Mouse (Mus musculus) embryo, embryonic 9.5 days (tissue): ENCODE measurements at regions not wholly inside any gene's neighbourhood (a gene's known extent, or its start where the extent isn't known, plus 50 kb on each side); places are given as distances from the start of the nearest gene placed in this dataset.
A peak's percentile ranks its signal among the peaks of the same experiment; 100 is the strongest.

ENCODE experiments used
- DNase-seq: peaks from one replicate; pipeline ENCODE4 v3.0.0-alpha.2; 2017; ENCODE audit errors: extremely low spot score

DNA sequence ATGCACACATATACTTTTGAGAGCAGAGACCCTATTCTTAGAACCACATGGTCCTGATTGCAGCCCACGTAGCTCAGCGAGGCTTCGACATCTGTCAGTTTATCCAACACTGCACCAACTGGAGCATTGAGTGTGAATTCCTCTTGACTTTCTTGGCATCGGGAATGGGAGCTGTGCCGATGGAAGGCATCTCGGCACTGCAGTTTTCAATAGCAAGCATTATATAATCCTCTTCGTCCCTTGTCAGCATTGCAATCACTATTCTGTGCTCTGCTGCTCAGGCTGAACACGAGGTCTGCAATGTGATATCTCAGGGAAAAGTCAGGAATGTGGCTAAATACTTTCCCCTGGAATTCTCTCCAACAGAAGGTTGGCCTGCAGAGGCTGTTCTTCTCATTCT is 224.6 kb downstream of the Lnpk start:
- DNase-seq: no peak

GRCm38 (mm10) chr2:74349809-74350208 is 229.4 kb downstream of the Lnpk start:
- DNase-seq: no peak

- DNase-seq: no peak
These were observed 272.9 kb downstream of the Lnpk start for GRCm38 (mm10) chr2:74306301-74306700.

DNA sequence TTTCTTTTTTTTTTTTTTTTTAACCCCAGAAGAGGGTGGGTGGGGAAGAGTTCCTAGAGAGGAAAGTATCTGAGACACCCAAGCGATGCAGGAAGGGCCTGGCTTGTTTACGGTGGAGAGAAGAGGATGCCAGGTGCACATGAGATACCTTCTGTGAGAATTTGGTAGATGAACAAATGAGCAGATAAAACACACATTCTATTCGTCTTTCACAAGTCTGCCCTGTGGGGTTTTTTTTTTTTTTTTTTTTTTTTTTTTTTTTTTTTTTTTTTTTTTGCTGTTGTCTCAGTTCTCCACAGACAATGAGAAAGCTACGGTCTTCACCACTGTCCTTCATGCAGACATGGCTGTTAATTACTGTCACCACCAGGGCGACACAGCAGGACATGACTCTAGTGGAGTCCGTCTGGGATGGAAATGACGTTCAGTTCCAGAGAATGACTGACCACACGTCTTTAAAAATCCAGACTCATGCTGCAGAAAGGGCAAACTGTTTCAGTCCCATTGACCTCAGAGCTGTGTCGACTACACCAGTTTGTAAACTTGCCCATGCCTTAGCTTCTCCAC is 278.3 kb downstream of the Lnpk start:
- peak; percentile 24 for DNase-seq

GRCm38 (mm10) chr2:74300366-74300791 is 278.9 kb downstream of the Lnpk start:
- DNase-seq: peak; percentile 80

- no peak for DNase-seq
These were observed 286.6 kb downstream of the Lnpk start for GRCm38 (mm10) chr2:74292641-74293040.

GRCm38 (mm10) chr2:74291416-74292396 is 287.5 kb downstream of the Lnpk start:
- peak; percentile 19 for DNase-seq

- no peak for DNase-seq
These were observed 293.6 kb downstream of the Lnpk start for GRCm38 (mm10) chr2:74285624-74286023.

DNA sequence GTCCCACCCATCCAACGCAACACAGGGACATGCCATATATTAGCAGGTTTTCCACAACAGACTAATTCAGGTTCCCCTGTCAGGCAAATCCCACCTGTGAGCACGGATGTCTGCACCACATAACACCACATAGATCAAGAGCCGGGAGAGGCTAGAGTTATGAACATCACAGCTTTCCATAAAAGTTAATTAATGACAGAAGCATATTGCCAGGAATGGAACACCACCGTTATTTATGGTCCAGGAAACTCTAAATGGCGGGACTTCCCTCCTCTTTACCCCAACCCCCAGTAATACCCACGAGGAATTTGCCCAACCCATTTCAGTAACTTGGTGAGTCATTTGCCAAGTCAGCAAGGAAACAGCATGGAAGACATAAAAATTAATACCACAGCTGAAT is 314.3 kb downstream of the Lnpk start:
- DNase-seq: no peak

DNA sequence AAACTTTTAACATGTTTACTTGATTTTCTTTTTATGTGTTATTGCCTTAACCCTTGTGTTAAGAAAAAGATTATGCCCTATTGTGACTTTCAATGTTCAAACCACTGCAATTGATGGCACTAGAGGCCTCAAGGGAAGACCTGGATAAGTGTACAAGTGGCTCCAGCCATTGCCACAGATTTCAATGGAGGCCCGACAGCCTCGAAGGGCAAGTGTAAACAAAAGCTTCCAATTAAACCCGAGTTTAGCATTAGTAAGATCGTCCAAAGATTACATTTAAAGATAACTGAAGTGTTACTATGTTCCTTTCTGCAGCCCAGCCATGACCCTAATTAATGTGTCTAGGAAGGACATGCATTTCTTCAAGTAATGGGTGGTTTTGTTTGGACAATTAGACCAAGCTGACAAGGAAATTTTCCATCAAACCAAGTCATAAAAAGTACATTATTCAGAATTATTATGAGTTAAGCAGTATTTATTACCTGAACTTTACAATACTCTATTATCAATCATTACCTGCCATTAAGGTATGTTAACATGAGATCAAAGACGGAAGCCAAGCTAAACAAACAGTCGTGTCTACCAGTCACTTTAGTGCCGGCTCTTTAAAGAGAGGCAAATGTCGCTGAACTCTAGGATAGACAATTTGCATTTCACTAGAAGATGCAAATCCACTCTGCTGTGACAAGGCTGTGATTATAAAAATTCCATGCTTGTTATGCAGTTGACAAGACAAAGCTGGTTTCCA is 322.0 kb downstream of the Lnpk start:
- no peak for DNase-seq

- DNase-seq: no peak
These were observed 331.7 kb downstream of the Lnpk start for GRCm38 (mm10) chr2:74247521-74247920.

DNA sequence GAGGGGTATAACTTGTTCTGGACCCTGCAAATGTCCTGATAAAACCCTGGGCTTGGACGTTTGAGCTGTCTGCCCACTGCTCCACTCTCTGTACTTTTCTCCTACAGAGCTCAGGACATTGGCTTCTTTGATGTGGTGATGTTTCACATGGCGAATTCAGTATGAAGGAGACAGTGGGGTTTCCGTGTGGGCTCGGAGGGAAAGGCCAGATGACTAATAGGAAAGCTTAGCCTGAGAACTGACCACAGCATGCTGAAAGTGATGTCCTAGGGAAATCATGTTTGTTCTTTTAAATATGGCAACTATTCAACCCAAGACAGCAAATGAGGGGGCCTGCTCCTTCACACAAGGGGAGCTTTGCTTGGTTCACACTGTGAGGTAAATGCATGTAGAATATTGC is 332.6 kb downstream of the Lnpk start:
- DNase-seq: no peak

- DNase-seq: no peak
These were observed 333.1 kb upstream of the Atp5g3 start for GRCm38 (mm10) chr2:74244203-74244602.

GRCm38 (mm10) chr2:74243801-74244200 is 332.7 kb upstream of the Atp5g3 start:
- no peak for DNase-seq

- DNase-seq: no peak
These were observed 328.5 kb upstream of the Atp5g3 start for GRCm38 (mm10) chr2:74239586-74239985.

- DNase-seq: no peak
These were observed 306.3 kb upstream of the Atp5g3 start for GRCm38 (mm10) chr2:74217437-74217836.

- no peak for DNase-seq
These were observed 299.1 kb upstream of the Atp5g3 start for GRCm38 (mm10) chr2:74210210-74210609.

DNA sequence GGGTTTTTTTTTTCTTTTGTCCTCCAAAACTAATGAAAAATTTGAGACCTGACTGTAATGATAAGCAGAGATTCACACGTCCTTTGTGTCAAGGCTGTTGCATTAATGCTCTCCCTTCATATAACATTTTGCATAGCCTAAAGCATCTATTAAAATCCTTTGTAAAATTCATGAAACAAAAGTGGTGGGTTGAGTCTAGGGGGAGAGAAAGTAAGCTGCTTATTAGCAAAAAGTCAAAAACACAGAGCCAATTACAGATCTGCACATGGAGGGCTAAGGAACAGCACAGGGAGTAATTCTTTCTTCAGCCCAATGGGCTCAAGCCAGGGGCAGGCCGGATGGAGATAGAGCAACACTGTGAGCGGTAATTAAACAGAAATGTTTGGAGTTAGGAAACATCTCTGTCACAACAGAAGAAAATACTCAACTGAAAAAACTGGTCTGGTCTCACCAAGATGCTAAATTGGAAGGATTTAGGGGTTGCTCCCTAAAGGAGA is 298.3 kb upstream of the Atp5g3 start:
- no peak for DNase-seq

DNA sequence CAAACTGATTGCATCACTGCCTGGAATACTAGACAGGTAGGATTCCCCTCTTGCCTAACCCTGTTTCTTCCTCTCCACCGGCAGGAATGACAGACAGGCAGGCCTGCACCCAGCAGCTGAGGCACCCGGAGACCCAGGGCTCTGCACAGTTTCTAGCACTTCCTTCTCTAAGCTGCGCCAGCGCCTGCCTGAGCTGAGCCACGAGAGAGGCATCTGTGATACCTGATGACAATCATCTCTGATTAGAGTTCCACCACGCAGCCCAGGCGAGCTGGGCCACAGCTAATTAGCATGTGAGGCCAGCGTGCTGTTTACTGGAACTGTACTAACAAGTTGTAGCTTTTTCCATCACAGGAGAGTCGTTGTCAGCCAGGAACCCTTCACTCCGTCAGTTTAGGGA is 296.3 kb upstream of the Atp5g3 start:
- DNase-seq: no peak

- no peak for DNase-seq
These were observed 291.6 kb upstream of the Atp5g3 start for GRCm38 (mm10) chr2:74202776-74203175.

DNA sequence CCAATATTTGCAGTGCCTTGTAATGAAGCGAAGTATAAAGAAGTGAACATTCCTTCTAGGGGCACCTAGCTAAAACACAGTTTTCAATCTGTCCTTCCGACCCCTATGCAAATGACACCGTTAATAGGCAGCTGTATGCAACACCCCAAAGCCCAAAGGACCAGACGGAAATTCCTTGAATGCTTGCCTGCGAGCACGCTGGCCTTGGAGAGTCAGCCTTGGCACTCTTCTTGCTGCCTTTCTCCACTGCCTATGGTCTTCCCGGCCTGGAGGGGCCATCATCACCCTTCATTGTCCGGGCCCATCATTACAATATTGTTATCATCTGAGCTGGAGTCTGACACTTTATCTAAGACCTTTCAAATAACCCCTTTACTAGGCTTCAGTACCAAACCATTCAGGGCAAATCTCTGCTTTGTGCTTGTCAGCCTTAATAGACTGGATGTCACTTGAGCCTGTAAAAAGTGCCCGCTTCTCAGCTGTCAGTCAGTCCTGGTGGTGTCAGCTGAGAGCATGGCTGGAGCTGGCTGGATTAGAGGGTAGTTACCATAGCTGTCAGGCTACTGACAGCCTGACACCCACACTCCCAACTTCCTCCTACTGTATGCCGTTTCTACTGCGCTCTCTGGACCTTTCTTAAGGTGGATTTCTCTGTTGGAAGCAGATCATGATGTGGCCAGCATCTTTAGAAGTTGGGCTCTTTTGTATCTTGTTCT is 290.6 kb upstream of the Atp5g3 start:
- peak; percentile 22 for DNase-seq

GRCm38 (mm10) chr2:74199550-74199949 is 288.4 kb upstream of the Atp5g3 start:
- DNase-seq: no peak
